Mouse (Mus musculus) cerebellum, adult 11-12 months (tissue): ENCODE data around the gene Cabp2.

Source experiments
- DNase-seq: peaks from one replicate; pipeline ENCODE4 v3.0.0; 2022

The Cabp2 gene

GRCm38 (mm10) chr19:4103792-4104191 is 22.4 kb downstream of the Cabp2 start:
- DNase-seq: peak; percentile 49

- peak; percentile 54 for DNase-seq
Measured at GRCm38 (mm10) chr19:4104675-4105194, 23.4 kb downstream of the Cabp2 start.

- no peak for DNase-seq
Measured at GRCm38 (mm10) chr19:4106654-4107053, 25.3 kb downstream of the Cabp2 start.

- no peak for DNase-seq
Measured at GRCm38 (mm10) chr19:4108535-4108934, 27.2 kb downstream of the Cabp2 start.

- DNase-seq: no peak
Measured at GRCm38 (mm10) chr19:4112063-4112960, 30.9 kb downstream of the Cabp2 start.

GRCm38 (mm10) chr19:4113186-4113805 is 31.9 kb downstream of the Cabp2 start:
- peak; percentile 94 for DNase-seq

- DNase-seq: no peak
Measured at GRCm38 (mm10) chr19:4113806-4114230, 32.4 kb downstream of the Cabp2 start.

- no peak for DNase-seq
Measured at GRCm38 (mm10) chr19:4114551-4114950, 33.2 kb downstream of the Cabp2 start.

- no peak for DNase-seq
Measured at GRCm38 (mm10) chr19:4115144-4115543, 33.8 kb downstream of the Cabp2 start.

- DNase-seq: no peak
Measured at GRCm38 (mm10) chr19:4115816-4116215, 34.4 kb downstream of the Cabp2 start.

- DNase-seq: no peak
Measured at GRCm38 (mm10) chr19:4117006-4117405, 35.6 kb downstream of the Cabp2 start.

- no peak for DNase-seq
Measured at GRCm38 (mm10) chr19:4118350-4118749, 37.0 kb downstream of the Cabp2 start.

GRCm38 (mm10) chr19:4119716-4120487 is 38.5 kb downstream of the Cabp2 start:
- DNase-seq: peak; percentile 55

GRCm38 (mm10) chr19:4120496-4120895 is 39.1 kb downstream of the Cabp2 start:
- DNase-seq: peak; percentile 53

GRCm38 (mm10) chr19:4121097-4121805 is 39.9 kb downstream of the Cabp2 start:
- DNase-seq: peak; percentile 98

- DNase-seq: peak; percentile 47
Measured at GRCm38 (mm10) chr19:4121896-4122295, 40.5 kb downstream of the Cabp2 start.

GRCm38 (mm10) chr19:4122411-4123370 is 41.3 kb downstream of the Cabp2 start:
- DNase-seq: no peak

GRCm38 (mm10) chr19:4124432-4124831 is 43.1 kb downstream of the Cabp2 start:
- peak; percentile 45 for DNase-seq

- DNase-seq: peak; percentile 64
Measured at GRCm38 (mm10) chr19:4125268-4125667, 43.9 kb downstream of the Cabp2 start.

GRCm38 (mm10) chr19:4125741-4126696 is 44.6 kb downstream of the Cabp2 start, which contains the start of gene Aip:
Gene Aip (minus strand): TSS chr19:4125858.
- DNase-seq: peak; percentile 99
